Mouse (Mus musculus) heart, embryonic 11.5 days (tissue): ENCODE data around the gene Kif5c. TPM values are rescaled to one million over a fixed set of nuclear protein-coding genes. Genes with fewer than 3 reads are reported as not detected.

Source experiments
- ATAC-seq: fragments of 200-750 bp; cut with Nextera tagmentation; replicated peaks from 2 replicates; pipeline ENCODE4 v1.8.0; 2017; ENCODE audit warnings: moderate library complexity; ENCODE audit not compliant: insufficient number of reproducible peaks, low FRiP score, low TSS enrichment
- H3K27ac ChIP-seq: fragments of 300-500 bp; sonication (generic); 2 replicates; pipeline ENCODE4 v1.5.1; 2014; ENCODE audit warnings: mild to moderate bottlenecking, low read depth, low read length
- H3K27me3 ChIP-seq: fragments of 300-500 bp; sonication (generic); 2 replicates; pipeline ENCODE4 v1.6.1; 2014; ENCODE audit warnings: mild to moderate bottlenecking, low read length, mixed read lengths; ENCODE audit not compliant: control insufficient read depth, insufficient read depth
- H3K36me3 ChIP-seq: fragments of 300-500 bp; sonication (generic); 2 replicates; pipeline ENCODE4 v1.6.1; 2014; ENCODE audit warnings: mild to moderate bottlenecking, low read length, moderate library complexity, mixed read lengths; ENCODE audit not compliant: control insufficient read depth, insufficient read depth
- H3K4me1 ChIP-seq: fragments of 300-500 bp; sonication (generic); 2 replicates; pipeline ENCODE4 v1.6.1; 2014; ENCODE audit warnings: low read length; ENCODE audit not compliant: control insufficient read depth, insufficient read depth
- H3K4me2 ChIP-seq: fragments of 300-500 bp; sonication (generic); 2 replicates; pipeline ENCODE4 v1.6.1; 2014; ENCODE audit warnings: mild to moderate bottlenecking, moderate library complexity
- H3K4me3 ChIP-seq: fragments of 300-500 bp; sonication (generic); 2 replicates; pipeline ENCODE4 v1.5.1; 2014; ENCODE audit warnings: low read depth, low read length
- H3K9ac ChIP-seq: fragments of 300-500 bp; sonication (generic); 2 replicates; pipeline ENCODE4 v1.6.1; 2014; ENCODE audit warnings: mild to moderate bottlenecking, low read depth, low read length, moderate library complexity
- H3K9me3 ChIP-seq: fragments of 300-500 bp; sonication (generic); replicated peaks from 2 replicates; pipeline ENCODE4 v1.6.1; 2016; ENCODE audit warnings: low read length; ENCODE audit not compliant: control insufficient read depth
- WGBS: fragments of 180-500 bp; shearing (Covaris S2); extraction: QIAGEN DNeasy Blood & Tissue Kit; methylation state at CpG from one replicate; pipeline ENCODE4 v1.1.7; 2014; ENCODE audit not compliant: insufficient replicate concordance; 5-methylcytosine and 5-hydroxymethylcytosine counted together
- polyA plus RNA-seq: library from polyadenylated mRNA; unstranded; fragments of >200 nt; fragmentation: Nextera tagmentation; extraction: Ambion mirVana; gene quantifications from 2 replicates; pipeline ENCODE4 v1.2.1, GENCODE M21; 2014

Gene Kif5c
- polyA plus RNA-seq, 1 experiment from 2014 or later = 1.3 TPM

DNA sequence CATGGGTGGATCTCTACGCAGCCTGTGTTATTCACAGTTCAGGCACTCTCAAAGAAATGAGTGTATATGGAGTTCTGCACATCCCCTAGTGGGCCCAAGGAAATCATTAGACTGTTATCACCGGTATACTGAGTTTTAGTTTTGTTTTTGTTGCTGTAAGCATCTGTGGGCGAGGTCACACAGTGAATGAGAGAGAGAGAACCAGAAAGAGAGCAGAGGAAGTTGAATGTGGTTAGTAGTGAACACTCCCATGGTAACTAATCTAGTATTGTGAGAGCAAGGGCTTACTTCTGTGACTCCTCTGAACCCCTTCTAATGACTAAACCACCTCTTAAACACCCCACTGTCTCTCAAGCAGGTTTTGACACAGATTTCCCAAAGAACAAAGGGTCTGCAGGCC, 2.3 kb upstream of the Kif5c start:
- no peak for ATAC-seq
- peaks cover 3% of the 10 kb centered on the region; the same call in 1 of the 2 replicates for H3K4me1 ChIP-seq
- H3K36me3 ChIP-seq = no peaks in the 10 kb centered on the region
- no peak overlapping the region for H3K9ac ChIP-seq
- 68% methylated on average over 3 of the region's 3 CpGs for WGBS
- no peaks in the 10 kb centered on the region for H3K9me3 ChIP-seq
- no peak overlapping the region for H3K27ac ChIP-seq
- H3K4me3 ChIP-seq = no peak overlapping the region
- H3K4me2 ChIP-seq = no peak overlapping the region
- peaks cover 19% of the 10 kb centered on the region for H3K27me3 ChIP-seq

GRCm38 (mm10) chr2:49619719-49620522, 823 bp downstream of the Kif5c start:
- no peak overlapping the region for H3K27ac ChIP-seq
- no peak overlapping the region for H3K9ac ChIP-seq
- H3K4me3 ChIP-seq = peak overlapping the region; percentile 61
- peak overlapping the region; percentile 76 for H3K4me2 ChIP-seq
- H3K9me3 ChIP-seq = no peaks in the 10 kb centered on the region
- 3% methylated on average over 32 of the region's 33 CpGs for WGBS
- 0 out of 2 replicates have a peak, but pooled peaks have one; percentile 20 for ATAC-seq
- H3K36me3 ChIP-seq = no peaks in the 10 kb centered on the region
- peaks cover 3% of the 10 kb centered on the region; the same call in 1 of the 2 replicates for H3K4me1 ChIP-seq
- H3K27me3 ChIP-seq = peaks cover 19% of the 10 kb centered on the region

- H3K27me3 ChIP-seq = peaks cover 19% of the 10 kb centered on the region
- no peak overlapping the region for H3K27ac ChIP-seq
- ATAC-seq = peak; percentile 17; the same call in 1 of the 2 replicates
- no peak overlapping the region for H3K9ac ChIP-seq
- H3K36me3 ChIP-seq = no peaks in the 10 kb centered on the region
- WGBS = 20% methylated on average over 14 of the region's 14 CpGs
- peak overlapping the region; percentile 76 for H3K4me2 ChIP-seq
- H3K4me3 ChIP-seq = no peak overlapping the region
- H3K9me3 ChIP-seq = no peaks in the 10 kb centered on the region
- peaks cover 3% of the 10 kb centered on the region; the same call in 1 of the 2 replicates for H3K4me1 ChIP-seq
Measured at GRCm38 (mm10) chr2:49620626-49621117, 1.6 kb downstream of the Kif5c start.

GRCm38 (mm10) chr2:49621234-49621633, 2.1 kb downstream of the Kif5c start:
- no peak overlapping the region for H3K4me2 ChIP-seq
- H3K27me3 ChIP-seq = peaks cover 19% of the 10 kb centered on the region
- no peaks in the 10 kb centered on the region for H3K9me3 ChIP-seq
- ATAC-seq = no peak
- peaks cover 3% of the 10 kb centered on the region; the same call in 1 of the 2 replicates for H3K4me1 ChIP-seq
- no peak overlapping the region for H3K4me3 ChIP-seq
- WGBS = 57% methylated on average over 1 of the region's 1 CpGs
- H3K9ac ChIP-seq = no peak overlapping the region
- no peaks in the 10 kb centered on the region for H3K36me3 ChIP-seq
- no peak overlapping the region for H3K27ac ChIP-seq

- H3K4me2 ChIP-seq = no peak overlapping the region
- WGBS = 83% methylated on average over 1 of the region's 1 CpGs
Measured at GRCm38 (mm10) chr2:49625581-49625980, 6.5 kb downstream of the Kif5c start.

DNA sequence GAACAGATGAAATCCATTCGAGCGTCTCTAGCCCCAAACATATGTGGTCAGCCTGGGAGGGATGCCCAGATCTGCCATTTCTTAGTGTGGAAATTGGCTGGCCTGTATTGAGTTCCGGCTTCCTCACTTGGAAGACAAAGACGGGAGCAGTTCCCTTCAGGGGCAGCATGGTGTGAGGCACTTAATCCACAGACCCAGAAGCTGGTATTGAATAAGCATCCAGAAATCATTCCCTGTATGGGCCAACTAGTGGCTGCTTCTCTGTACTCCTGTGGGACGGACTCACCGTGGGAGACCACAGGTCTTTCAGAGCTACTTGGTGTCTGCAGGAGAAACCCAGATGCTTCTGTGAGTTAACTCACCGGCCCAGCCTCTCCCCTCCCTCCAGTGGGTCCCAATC, 8.5 kb downstream of the Kif5c start:
- no peaks in the 10 kb centered on the region for H3K27me3 ChIP-seq
- H3K9me3 ChIP-seq = no peaks in the 10 kb centered on the region
- H3K4me3 ChIP-seq = no peak overlapping the region
- WGBS = 70% methylated on average over 7 of the region's 7 CpGs
- no peak overlapping the region for H3K4me2 ChIP-seq
- ATAC-seq = no peak
- H3K27ac ChIP-seq = no peak overlapping the region
- H3K4me1 ChIP-seq = no peaks in the 10 kb centered on the region
- H3K36me3 ChIP-seq = no peaks in the 10 kb centered on the region
- no peak overlapping the region for H3K9ac ChIP-seq

More at GRCm38 (mm10) chr2:49625581-49625980, 6.5 kb downstream of the Kif5c start:
- Histone ChIP-seq H3K27me3 (peaks cover 6% of the 10 kb centered on the region), H3K9me3 (no peaks in the 10 kb centered on the region), H3K27ac (no peak overlapping the region), H3K4me1 (peaks cover 2% of the 10 kb centered on the region; the same call in 1 of the 2 replicates), H3K9ac (no peak overlapping the region), H3K36me3 (no peaks in the 10 kb centered on the region), H3K4me3 (no peak overlapping the region)
- no peak for ATAC-seq

GRCm38 (mm10) chr2:49628094-49628705, 9.1 kb downstream of the Kif5c start:
- H3K4me1 ChIP-seq = no peaks in the 10 kb centered on the region
- 68% methylated on average over 6 of the region's 6 CpGs for WGBS
- no peaks in the 10 kb centered on the region for H3K27me3 ChIP-seq
- no peak overlapping the region for H3K4me2 ChIP-seq
- ATAC-seq = no peak
- no peaks in the 10 kb centered on the region for H3K9me3 ChIP-seq
- H3K36me3 ChIP-seq = no peaks in the 10 kb centered on the region
- no peak overlapping the region for H3K4me3 ChIP-seq
- no peak overlapping the region for H3K9ac ChIP-seq
- H3K27ac ChIP-seq = no peak overlapping the region

GRCm38 (mm10) chr2:49629181-49629580, 10.1 kb downstream of the Kif5c start:
- Histone ChIP-seq H3K4me1 (no peaks in the 10 kb centered on the region), H3K36me3 (no peaks in the 10 kb centered on the region), H3K4me3 (no peak overlapping the region), H3K27me3 (no peaks in the 10 kb centered on the region), H3K27ac (no peak overlapping the region), H3K9me3 (no peaks in the 10 kb centered on the region), H3K4me2 (no peak overlapping the region), H3K9ac (no peak overlapping the region)
- WGBS = 83% methylated on average over 12 of the region's 12 CpGs
- ATAC-seq = no peak
